Mouse (Mus musculus): Measurements from ENCODE around the gene Olfr1434.
"Not testable (repeated sequence)": the region's sequence is repeated elsewhere in the genome, so short reads cannot be mapped to it uniquely, and the experiment has no call there.

GRCm38 (mm10) chr19:12232496-12232895 is 47.2 kb upstream of the Olfr1434 start, which contains the start of gene Olfr1432:
- TF ChIP-seq CTCF (IDR thresholded peaks at IDR 0.05; ENCODE audit: low read depth); EP300 (optimal IDR thresholded peaks at IDR 0.05): not testable (repeated sequence)
